Mouse (Mus musculus): Measurements from ENCODE around the gene Ddx43. TPM values are rescaled to one million over a fixed set of nuclear protein-coding genes. Genes with fewer than 3 reads are reported as not detected.

Gene Ddx43
- total RNA-seq, 2 experiments from 2014 or later = not detected

- DNase-seq (ENCODE audit: low spot score) = peak; percentile 66
These were observed 47.2 kb downstream of the Ddx43 start, which contains the start of gene Cgas for GRCm38 (mm10) chr9:78442579-78443392. TSS of gene Cgas (minus strand) at chr9:78443237.

- no peak for DNase-seq (ENCODE audit: low spot score)
These were observed 52.0 kb downstream of the Ddx43 start for GRCm38 (mm10) chr9:78447606-78447972.

DNA sequence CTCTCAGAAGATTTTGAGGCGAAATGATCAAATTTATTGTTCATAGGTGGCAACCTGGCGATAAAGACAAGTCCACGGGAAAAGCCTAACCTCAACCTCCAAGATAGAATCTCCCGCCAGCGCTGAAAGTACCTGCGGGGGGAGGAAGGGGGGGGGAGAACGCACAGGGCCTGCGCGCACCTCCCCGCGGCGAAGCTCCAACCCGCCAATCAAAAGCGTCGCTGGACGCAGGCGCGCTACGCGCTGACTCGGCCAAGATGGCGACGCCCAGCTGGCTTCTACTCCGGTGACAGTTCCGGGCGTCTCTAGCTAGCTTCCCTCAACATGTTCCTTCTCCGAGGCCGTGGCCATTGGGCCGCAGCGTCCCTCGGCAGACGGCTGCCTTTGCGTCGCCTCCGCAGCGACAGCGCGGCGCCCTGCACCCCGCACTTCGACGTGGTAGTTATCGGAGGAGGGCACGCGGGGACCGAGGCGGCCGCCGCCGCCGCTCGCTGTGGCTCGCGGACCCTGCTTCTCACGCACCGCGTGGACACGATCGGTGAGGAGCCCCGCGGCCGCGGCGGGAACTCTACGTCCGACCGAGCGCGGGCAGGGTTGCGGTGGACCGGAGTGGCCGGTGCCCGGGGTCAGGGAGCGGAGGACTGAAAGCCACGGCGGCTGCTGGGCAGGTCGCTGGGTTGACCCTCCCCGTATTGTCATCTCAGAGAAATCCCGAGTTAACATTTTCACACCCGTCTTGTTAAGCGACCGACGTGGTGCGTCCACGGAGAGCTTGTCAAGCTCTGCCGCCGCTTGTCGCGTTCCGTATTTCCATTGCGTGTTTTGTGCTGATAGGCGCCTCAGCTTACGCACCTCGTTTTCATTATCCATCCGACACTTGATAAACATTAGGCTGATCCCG, 52.6 kb downstream of the Ddx43 start, which contains the start of the genes Mto1 and Gm17324:
Gene Mto1, plus strand, starts transcription at position 236 of the 901 bp plus-strand sequence.
Gene Gm17324, minus strand, starts transcription at position 814 of the 901 bp plus-strand sequence.
- DNase-seq (ENCODE audit: low spot score) = peak; percentile 90

- DNase-seq (ENCODE audit: low spot score) = no peak
These were observed 54.8 kb downstream of the Ddx43 start for GRCm38 (mm10) chr9:78450404-78450803.

DNA sequence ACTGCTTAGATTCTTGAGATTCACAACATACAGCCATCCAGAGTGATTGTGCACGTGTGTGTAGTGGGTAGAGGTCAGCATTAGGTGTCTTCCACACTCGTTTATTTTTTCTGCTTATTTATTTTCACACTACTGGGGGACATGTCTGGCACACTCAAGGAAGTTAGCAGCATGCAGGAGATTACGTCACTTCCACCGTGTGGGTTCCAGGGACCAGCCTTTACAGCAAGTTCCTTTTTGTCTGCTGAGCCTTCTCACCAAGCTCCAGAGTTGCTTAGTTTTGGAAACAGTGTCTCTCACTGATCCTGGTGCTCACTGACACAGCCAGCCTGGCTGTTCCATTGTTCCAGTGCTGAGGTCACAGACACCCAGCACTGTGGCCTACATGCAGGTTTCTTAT, 55.8 kb downstream of the Ddx43 start:
- no peak for DNase-seq (ENCODE audit: low spot score)

- no peak for DNase-seq (ENCODE audit: low spot score)
These were observed 61.4 kb downstream of the Ddx43 start for GRCm38 (mm10) chr9:78457026-78457425.

DNA sequence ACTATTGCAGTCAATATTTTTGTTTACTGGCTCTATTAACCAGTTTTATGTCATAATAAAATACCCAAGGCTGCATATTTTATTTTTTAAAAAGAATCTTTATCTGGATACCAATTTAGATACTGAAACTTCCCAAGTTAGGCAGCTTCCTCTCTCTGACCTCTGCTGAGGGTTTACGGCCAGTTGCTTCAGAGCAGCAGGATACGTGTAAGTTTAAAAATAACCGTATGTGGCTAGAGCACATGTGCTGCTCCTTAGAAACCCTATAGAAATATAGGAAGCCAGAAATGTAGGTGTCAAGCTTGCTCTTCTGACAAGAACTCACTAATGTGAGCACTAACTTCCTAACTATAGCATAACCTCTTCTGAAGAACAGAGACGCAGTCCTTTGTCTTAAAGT, 67.8 kb downstream of the Ddx43 start:
- no peak for DNase-seq (ENCODE audit: low spot score)

DNA sequence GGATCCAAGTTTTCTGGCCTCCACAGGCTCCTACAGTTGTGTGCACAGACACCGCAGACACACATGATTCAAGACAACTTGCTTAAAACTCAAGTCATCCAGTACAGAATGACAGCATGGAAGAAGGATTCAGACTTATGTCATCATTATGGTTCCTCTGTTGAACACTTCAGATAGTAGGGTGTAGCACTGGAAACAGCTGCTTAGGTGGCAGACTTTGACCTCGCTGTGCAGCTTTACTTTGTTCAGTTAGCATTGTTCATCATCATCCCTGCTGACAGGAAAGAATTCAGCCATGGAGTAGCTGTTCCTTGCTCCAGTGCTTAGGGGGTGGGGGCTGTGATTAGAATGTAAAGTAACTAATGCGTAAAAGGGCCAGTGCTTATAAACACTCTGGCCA, 70.1 kb downstream of the Ddx43 start:
- DNase-seq (ENCODE audit: low spot score) = no peak

Other genes starting within 250 kb of the Ddx43 start
- gene Gsta4, start 213.0 kb upstream of the Ddx43 start, total RNA-seq (2021) = 10 to 100 TPM; 22.0 to 23.9 TPM
- gene Gsta1, start 165.1 kb upstream of the Ddx43 start, total RNA-seq (2021) = not detected
- under 1 TPM in 1 of 2 experiments, not detected in 1; 0.32 TPM for gene Gm3776, start 138.6 kb upstream of the Ddx43 start, total RNA-seq (2021)
- not detected for gene Gm10639, start 105.9 kb upstream of the Ddx43 start, total RNA-seq (2021)
- gene Omt2a, start 81.0 kb upstream of the Ddx43 start, total RNA-seq (2021) = not detected
- not detected for gene Omt2b, start 68.2 kb upstream of the Ddx43 start, total RNA-seq (2021)
- 1 to 10 TPM in 1 of 2 experiments, under 1 TPM in 1; 0.71 to 1.0 TPM for gene Gsta2, start 40.0 kb upstream of the Ddx43 start, total RNA-seq (2021)
- not detected for gene Dppa5a, start 27.6 kb upstream of the Ddx43 start, total RNA-seq (2021)
- gene Ooep, start 17.1 kb upstream of the Ddx43 start, total RNA-seq (2021) = not detected
- under 1 TPM; 0.11 to 0.14 TPM for gene Cgas, start 47.5 kb downstream of the Ddx43 start, total RNA-seq (2021)
- gene Mto1, start 52.4 kb downstream of the Ddx43 start, total RNA-seq (2021) = 10 to 100 TPM; 18.1 to 18.3 TPM
- not detected for gene Gm17324, start 53.0 kb downstream of the Ddx43 start, total RNA-seq (2021)
- gene Eef1a1, start 93.4 kb downstream of the Ddx43 start, total RNA-seq (2021) = 100 to 1,000 TPM; 424 to 467 TPM
- 1 to 10 TPM; 2.8 to 3.2 TPM for gene Slc17a5, start 192.3 kb downstream of the Ddx43 start, total RNA-seq (2021)
- gene Cd109, start 219.8 kb downstream of the Ddx43 start, total RNA-seq (2021) = under 1 TPM; 0.27 to 0.74 TPM

All from gastrocnemius, adult 18-20 months (tissue).